Mouse (Mus musculus) thymus, adult 2 months (tissue): ENCODE data around the gene Dab2ip.

Source experiments
- CTCF ChIP-seq: fragments of 200-500 bp; IDR thresholded peaks from 2 replicates; pipeline ENCODE4 v1.5.1; 2012; ENCODE audit warnings: mild to moderate bottlenecking, control low read depth, low read length, moderate library complexity, borderline replicate concordance; ENCODE audit not compliant: control insufficient read depth, poor library complexity, insufficient read depth; ENCODE audit errors: extremely low read depth
- POLR2A ChIP-seq: fragments of 200-500 bp; IDR thresholded peaks from 2 replicates; pipeline ENCODE4 v1.6.1; 2012; ENCODE audit warnings: mild to moderate bottlenecking, low read length, control low read depth, moderate library complexity; ENCODE audit not compliant: control insufficient read depth, poor library complexity, insufficient read depth; ENCODE audit errors: extremely low read depth

- TF ChIP-seq POLR2A (no peak), CTCF (no peak)
These were observed 51.3 kb downstream of the Dab2ip start for GRCm38 (mm10) chr2:35609317-35609716.
